Mouse (Mus musculus): ENCODE results near the gene Rasal1.

Gene Rasal1

GRCm38 (mm10) chr5:120648569-120649373 lies at the start of gene Rasal1:
Gene Rasal1 (plus strand): TSS chr5:120648812.
- CTCF ChIA-PET = interaction anchor here (0.5 to 6.4 kb wide), 63 partner anchors 8 to 898 kb away, joined by 3 to 100 read pairs (median 4); partner anchors contain the start of genes Oas1c (in 1 of the 4), Oas2 (in 1 of the 4) and Slc8b1 (in 1 of the 4)
- POLR2A ChIA-PET = interaction anchor here (0.5 to 5.8 kb wide), 24 partner anchors 9 to 787 kb away, joined by 3 to 32 read pairs (median 4); no protein-coding TSS in a partner anchor

GRCm38 (mm10) chr5:120599625-120600024 lies 49.0 kb upstream of the Rasal1 start:
- POLR2A ChIA-PET = interaction anchor here in 2 of 4 experiments (0.5 to 2.1 kb wide), 7 partner anchors 15 to 315 kb away, joined by 3 to 6 read pairs (median 3); partner anchors contain the start of gene Plbd2 (in 1 of the 2)
- CTCF ChIA-PET = interaction anchor here (0.6 to 10.3 kb wide), 13 partner anchors 7 to 858 kb away, joined by 3 to 214 read pairs (median 4); partner anchors contain the start of genes Ddx54 (in 1 of the 4), Oas2 (in 1 of the 4) and Rita1 (in 1 of the 4)

DNA sequence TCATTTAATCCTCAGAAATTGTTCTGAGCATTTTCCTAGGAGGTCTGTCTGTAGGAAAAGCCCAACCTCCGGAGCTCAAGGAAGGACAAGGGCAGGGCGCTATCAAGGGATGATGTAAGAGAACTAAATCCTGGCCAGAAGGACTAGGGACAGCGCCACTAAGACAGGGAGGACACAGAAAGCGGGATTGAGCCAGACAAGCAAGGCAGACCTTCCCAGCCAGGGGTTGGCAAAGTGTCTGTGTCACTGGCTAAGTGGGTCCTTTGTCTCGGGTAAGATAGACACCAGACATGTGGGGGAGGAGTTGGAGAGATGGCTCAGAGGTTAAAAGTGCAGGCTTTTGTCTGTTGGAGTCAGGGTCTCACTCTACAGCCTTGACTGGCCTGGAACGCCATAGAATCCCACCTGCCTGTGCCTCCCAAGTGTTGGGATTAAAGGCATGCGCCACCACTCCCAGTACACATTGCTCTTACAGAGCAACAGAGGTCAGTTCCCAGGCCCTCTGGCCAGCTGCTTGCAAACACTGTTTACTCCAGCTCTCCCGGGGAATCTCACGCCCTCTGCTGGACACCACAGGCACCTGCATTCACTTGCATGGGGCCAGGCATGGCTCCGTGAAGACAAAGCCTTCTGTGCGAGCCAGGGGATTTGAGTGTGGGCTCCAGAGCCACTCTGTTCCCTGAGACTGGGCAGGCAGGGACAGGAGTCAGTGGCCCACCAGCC lies 47.5 kb upstream of the Rasal1 start:
- POLR2A ChIA-PET = interaction anchor here in 3 of 4 experiments (0.7 to 2.9 kb wide), 25 partner anchors 9 to 117 kb away, joined by 3 to 14 read pairs (median 3); partner anchors contain the start of genes Ddx54 (in 2 of the 3), Rita1 (in 2 of the 3), Plbd2 (in 1 of the 3) and Slc8b1 (in 1 of the 3)
- CTCF ChIA-PET = interaction anchor here (0.6 to 10.3 kb wide), 75 partner anchors 8 to 498 kb away, joined by 3 to 214 read pairs (median 4); partner anchors contain the start of genes Iqcd (in 3 of the 4), Tpcn1 (in 3 of the 4), Cfap73 (in 1 of the 4) and Oas1c (in 1 of the 4)

DNA sequence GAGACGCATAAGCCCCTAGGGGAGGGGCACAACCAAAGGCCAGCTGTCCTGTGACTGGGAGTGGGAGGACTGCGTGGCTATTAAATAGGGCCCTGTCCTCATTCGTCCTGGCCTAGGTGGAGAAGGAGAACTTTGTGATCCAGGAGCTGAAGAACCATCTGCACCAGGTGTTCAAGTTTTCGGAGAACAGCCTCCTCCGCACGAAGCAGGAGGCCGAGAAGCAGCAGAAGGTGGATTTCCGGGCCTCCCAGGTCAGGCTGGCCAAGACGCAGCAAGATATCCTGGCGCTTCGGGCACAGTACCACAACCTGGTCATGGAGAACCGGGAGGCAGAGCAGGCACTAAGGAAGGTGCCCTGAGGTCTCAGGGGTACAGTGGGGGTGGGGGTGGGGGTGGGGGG lies 46.4 kb upstream of the Rasal1 start:
- POLR2A ChIA-PET = interaction anchor here (0.5 to 2.9 kb wide), 14 partner anchors 9 to 1302 kb away, joined by 3 to 14 read pairs (median 4); partner anchors contain the start of genes Rita1 (in 2 of the 4), Ddx54 (in 1 of the 4) and Tpcn1 (in 1 of the 4)
- CTCF ChIA-PET = interaction anchor here in 3 of 4 experiments (0.5 to 10.3 kb wide), 41 partner anchors 9 to 249 kb away, joined by 3 to 214 read pairs (median 7); partner anchors contain the start of genes Iqcd (in 2 of the 3), Tpcn1 (in 2 of the 3), Cfap73 (in 1 of the 3) and Ddx54 (in 1 of the 3)

- ChIA-PET CTCF (interaction anchor here in 3 of 4 experiments (0.6 to 10.3 kb wide), 7 partner anchors 11 to 158 kb away, joined by 3 to 214 read pairs (median 4); partner anchors contain the start of genes Iqcd (in 2 of the 3) and Tpcn1 (in 2 of the 3)), POLR2A (no interaction called here)
These were observed 45.1 kb upstream of the Rasal1 start for GRCm38 (mm10) chr5:120603515-120603914.

GRCm38 (mm10) chr5:120604839-120605238 lies 43.8 kb upstream of the Rasal1 start:
- ChIA-PET CTCF (interaction anchor here (0.6 to 10.3 kb wide), 124 partner anchors 9 to 624 kb away, joined by 3 to 214 read pairs (median 5); partner anchors contain the start of genes Slc8b1 (in 3 of the 4), Iqcd (in 2 of the 4), Plbd2 (in 2 of the 4) and Sds (in 2 of the 4)), POLR2A (interaction anchor here in 3 of 4 experiments (0.6 to 2.9 kb wide), 42 partner anchors 9 to 1257 kb away, joined by 3 to 18 read pairs (median 4); partner anchors contain the start of genes Slc8b1 (in 2 of the 3), Iqcd (in 1 of the 3), Oas2 (in 1 of the 3) and Tpcn1 (in 1 of the 3))

DNA sequence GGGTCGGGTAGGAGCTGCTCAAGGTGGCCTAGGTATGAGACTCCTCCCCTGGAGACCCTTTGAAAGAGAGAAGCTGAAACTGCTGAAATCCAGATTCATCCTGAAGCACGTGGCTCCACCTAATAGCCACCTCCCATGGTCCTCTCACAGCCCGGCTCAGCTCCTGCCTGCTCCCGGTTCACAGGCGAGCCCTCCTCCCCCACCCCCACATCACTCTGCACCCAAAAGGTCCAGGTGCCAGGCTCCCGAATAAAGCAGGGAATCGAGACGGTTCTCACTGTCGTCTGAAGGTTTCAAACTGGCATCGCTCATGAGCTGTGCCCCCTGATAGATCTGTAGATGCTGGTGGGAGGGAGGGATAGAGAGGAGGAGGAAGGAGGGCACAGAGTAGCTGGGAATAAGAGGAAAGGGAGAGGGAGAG lies 43.4 kb upstream of the Rasal1 start:
- ChIA-PET CTCF (interaction anchor here (0.5 to 10.3 kb wide), 159 partner anchors 8 to 623 kb away, joined by 3 to 214 read pairs (median 5); partner anchors contain the start of genes Sds (in 3 of the 4), Slc8b1 (in 3 of the 4), Iqcd (in 2 of the 4) and Plbd2 (in 2 of the 4)), POLR2A (interaction anchor here in 3 of 4 experiments (0.5 to 2.9 kb wide), 59 partner anchors 8 to 1257 kb away, joined by 3 to 18 read pairs (median 4); partner anchors contain the start of genes Iqcd (in 2 of the 3), Slc8b1 (in 2 of the 3), Tpcn1 (in 2 of the 3) and Cfap73 (in 1 of the 3))

GRCm38 (mm10) chr5:120605688-120606087 lies 42.9 kb upstream of the Rasal1 start:
- CTCF ChIA-PET = interaction anchor here (0.5 to 10.3 kb wide), 149 partner anchors 8 to 1785 kb away, joined by 3 to 214 read pairs (median 5); partner anchors contain the start of genes Sds (in 3 of the 4), Slc8b1 (in 3 of the 4), Iqcd (in 2 of the 4) and Plbd2 (in 2 of the 4)
- POLR2A ChIA-PET = interaction anchor here (0.5 to 2.9 kb wide), 57 partner anchors 8 to 794 kb away, joined by 3 to 18 read pairs (median 4); partner anchors contain the start of genes Iqcd (in 2 of the 4), Tpcn1 (in 2 of the 4), Cfap73 (in 1 of the 4) and Oas2 (in 1 of the 4)

GRCm38 (mm10) chr5:120606590-120607200 lies 41.9 kb upstream of the Rasal1 start:
- ChIA-PET CTCF (interaction anchor here (0.6 to 10.3 kb wide), 24 partner anchors 10 to 189 kb away, joined by 3 to 214 read pairs (median 7); partner anchors contain the start of genes Cfap73 (in 1 of the 4), Iqcd (in 1 of the 4), Oas1e (in 1 of the 4) and Rasal1 (in 1 of the 4)), POLR2A (interaction anchor here in 3 of 4 experiments (0.5 to 2.9 kb wide), 9 partner anchors 9 to 155 kb away, joined by 3 to 17 read pairs (median 3); partner anchors contain the start of genes Cfap73 (in 1 of the 3), Iqcd (in 1 of the 3) and Tpcn1 (in 1 of the 3))

DNA sequence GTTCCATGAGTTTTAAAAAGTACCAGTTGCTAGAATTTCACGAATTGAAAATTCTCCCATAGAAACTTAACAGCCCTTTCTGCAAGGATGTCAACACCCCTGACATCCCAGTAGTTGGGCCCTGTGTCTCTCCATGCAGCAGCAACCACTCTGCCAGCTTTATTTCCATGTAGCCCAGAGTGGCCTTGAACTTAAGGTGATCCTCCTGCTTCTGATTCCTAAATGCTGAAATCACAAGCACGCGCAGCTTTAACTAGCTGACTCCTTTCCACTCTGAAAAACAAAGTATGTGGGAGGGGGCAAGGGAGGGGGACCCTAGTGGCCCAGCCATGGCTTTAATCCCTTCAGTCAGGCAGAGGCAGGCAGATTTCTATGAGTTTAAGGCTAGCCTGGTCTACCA lies 41.3 kb upstream of the Rasal1 start:
- ChIA-PET CTCF (interaction anchor here in 3 of 4 experiments (0.6 to 10.3 kb wide), 17 partner anchors 10 to 216 kb away, joined by 3 to 214 read pairs (median 3); partner anchors contain the start of genes Cfap73 (in 1 of the 3), Iqcd (in 1 of the 3), Rasal1 (in 1 of the 3) and Tpcn1 (in 1 of the 3)), POLR2A (interaction anchor here in 3 of 4 experiments (0.6 to 1.1 kb wide), 7 partner anchors 9 to 462 kb away, joined by 3 to 4 read pairs (median 3); no protein-coding TSS in a partner anchor)

- ChIA-PET CTCF (interaction anchor here in 3 of 4 experiments (0.6 to 1.1 kb wide), 5 partner anchors 10 to 144 kb away, joined by 3 to 6 read pairs (median 3); no protein-coding TSS in a partner anchor), POLR2A (interaction anchor here in 3 of 4 experiments (0.6 to 2.6 kb wide), 7 partner anchors 11 to 106 kb away, joined by 3 to 6 read pairs (median 3); partner anchors contain the start of genes Plbd2 (in 1 of the 3) and Slc8b1 (in 1 of the 3))
These were observed 39.3 kb upstream of the Rasal1 start for GRCm38 (mm10) chr5:120609246-120609775.

GRCm38 (mm10) chr5:120610906-120611305 lies 37.7 kb upstream of the Rasal1 start:
- POLR2A ChIA-PET = interaction anchor here (0.6 to 2.6 kb wide), 6 partner anchors 8 to 151 kb away, joined by 3 to 6 read pairs (median 4); partner anchors contain the start of gene Rasal1 (in 1 of the 4)
- CTCF ChIA-PET = interaction anchor here in 2 of 4 experiments (0.6 to 1.5 kb wide), 5 partner anchors 9 to 170 kb away, joined by 3 to 7 read pairs (median 3); partner anchors contain the start of gene Plbd2 (in 1 of the 2)

- ChIA-PET CTCF (interaction anchor here in 2 of 4 experiments (0.6 to 1.5 kb wide), 8 partner anchors 9 to 170 kb away, joined by 3 to 7 read pairs (median 3); partner anchors contain the start of gene Plbd2 (in 1 of the 2)), POLR2A (interaction anchor here in 3 of 4 experiments (0.6 to 2.6 kb wide), 8 partner anchors 9 to 151 kb away, joined by 3 to 10 read pairs (median 4); no protein-coding TSS in a partner anchor)
These were observed 37.2 kb upstream of the Rasal1 start for GRCm38 (mm10) chr5:120611416-120611815.

DNA sequence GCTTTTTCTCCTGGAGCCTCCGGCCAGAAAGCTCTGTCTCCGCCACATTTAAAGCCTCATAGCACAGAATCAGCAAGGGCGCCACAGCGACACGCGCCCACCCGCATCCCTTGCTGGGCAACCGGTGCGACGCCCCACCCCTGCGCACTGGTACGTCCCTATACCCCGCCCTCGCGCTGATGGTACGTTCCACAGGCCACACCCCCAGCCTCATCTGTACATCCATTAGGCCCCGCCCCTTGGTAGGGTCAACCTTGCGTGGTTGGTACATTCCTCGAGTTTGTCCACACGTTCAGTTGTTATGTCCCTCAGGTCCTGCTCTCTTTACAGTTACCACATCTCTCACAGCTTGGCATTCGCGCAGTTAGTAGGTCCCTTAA lies 36.2 kb upstream of the Rasal1 start, which contains the start of the genes Rita1 and Ddx54:
Gene Rita1 (minus strand): TSS at position 148 of the 380 bp plus-strand sequence.
Gene Ddx54 (plus strand): TSS at position 298 of the 380 bp plus-strand sequence.
- CTCF ChIA-PET = interaction anchor here in 3 of 4 experiments (0.6 to 1.5 kb wide), 16 partner anchors 8 to 1596 kb away, joined by 3 to 7 read pairs (median 3); partner anchors contain the start of gene Plbd2 (in 1 of the 3)
- POLR2A ChIA-PET = interaction anchor here in 3 of 4 experiments (0.5 to 2.8 kb wide), 19 partner anchors 10 to 434 kb away, joined by 3 to 13 read pairs (median 4); partner anchors contain the start of genes Slc8b1 (in 2 of the 3), Cfap73 (in 1 of the 3), Iqcd (in 1 of the 3) and Plbd2 (in 1 of the 3)
